Mouse (Mus musculus) monocyte, adult 2 months (primary cell): ENCODE measurements at regions not wholly inside any gene's neighbourhood (a gene's known extent, or its start where the extent isn't known, plus 50 kb on each side); places are given as distances from the start of the nearest gene placed in this dataset.

ENCODE experiments used
- DNase-seq, 2 experiments: peaks; one replicate each; pipeline ENCODE4 v3.0.0; 2022; ENCODE audit warnings: low spot score in 2 of 2, low read depth in 1 of 2

DNA sequence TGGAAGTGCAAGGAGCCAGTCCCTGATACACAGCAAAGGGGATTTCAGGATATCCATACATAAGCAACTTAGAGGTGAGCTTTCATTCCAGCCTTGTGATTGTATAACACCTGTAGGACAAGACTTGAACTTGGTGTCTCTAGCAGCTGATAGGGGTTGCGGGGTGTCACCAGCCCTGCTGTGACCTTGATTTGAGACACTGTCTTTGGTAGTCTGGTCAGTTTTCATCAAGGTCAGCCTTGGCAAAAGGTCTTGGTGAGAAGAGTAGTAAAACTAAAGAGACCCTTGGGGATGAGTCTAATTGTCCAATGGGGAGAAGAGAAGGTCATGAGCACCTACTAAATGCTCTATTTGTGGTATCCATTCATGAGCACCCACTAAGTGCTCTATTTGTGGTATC, 172.0 kb upstream of the Ubash3b start:
- DNase-seq: no peak

DNA sequence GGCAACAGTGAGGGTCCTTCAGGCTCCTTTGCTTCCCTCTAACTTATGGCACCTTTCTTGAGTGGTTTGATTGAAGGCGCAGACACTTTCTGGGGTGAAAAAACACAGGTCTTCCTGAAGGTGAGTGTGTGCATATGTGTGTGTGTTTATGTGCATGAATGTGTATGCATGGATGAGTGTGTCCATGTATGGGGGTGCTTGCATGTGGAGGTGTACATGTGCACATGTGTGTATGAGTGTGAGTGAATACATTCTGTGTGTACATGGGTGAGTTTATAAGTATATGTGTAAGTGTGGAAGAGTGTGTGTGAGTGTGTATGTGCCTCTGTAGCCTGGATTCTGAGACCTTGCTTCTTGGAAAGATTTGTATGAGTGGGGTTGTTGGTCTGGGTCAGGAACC, 167.5 kb upstream of the Ubash3b start:
- DNase-seq: no peak

DNA sequence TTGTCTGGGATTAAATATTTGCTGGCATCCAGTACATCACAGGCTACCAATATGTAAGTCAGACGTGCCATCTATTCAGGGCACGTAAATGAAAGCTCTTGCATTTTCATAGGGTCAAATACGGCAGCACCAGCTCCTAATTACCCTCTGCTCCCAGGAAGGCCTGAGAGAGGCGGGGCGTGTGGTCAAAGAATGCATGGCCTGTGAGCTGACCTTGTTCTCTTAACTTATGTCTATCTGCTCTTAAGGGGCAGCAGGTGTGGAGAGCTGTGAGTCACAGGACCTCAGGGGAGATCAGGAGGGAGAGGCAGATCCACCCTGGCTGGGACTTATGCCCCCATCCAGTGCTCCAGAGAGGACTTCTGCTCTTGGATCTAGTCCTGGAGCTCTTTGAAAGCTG, 167.0 kb upstream of the Ubash3b start:
- no peak for DNase-seq

DNA sequence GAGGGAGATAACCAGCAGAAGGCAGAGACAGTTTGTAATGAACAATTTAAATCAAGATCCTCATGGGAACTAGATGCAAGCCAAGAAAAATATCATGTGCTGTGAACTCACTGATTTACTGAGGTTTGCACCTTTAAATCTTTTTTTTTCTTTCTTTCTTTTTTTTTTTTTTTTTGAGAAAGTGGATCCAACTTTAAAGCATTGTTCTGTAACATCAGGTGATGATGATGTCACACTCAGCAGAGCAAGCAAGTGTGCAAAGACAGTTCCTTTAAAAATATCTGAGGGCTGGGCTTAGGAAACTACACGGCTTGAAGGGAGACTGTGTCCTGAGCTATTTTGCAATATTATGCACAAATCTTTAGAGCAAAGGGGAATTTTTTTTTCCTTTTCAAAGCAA, 166.6 kb upstream of the Ubash3b start:
- no peak for DNase-seq

DNA sequence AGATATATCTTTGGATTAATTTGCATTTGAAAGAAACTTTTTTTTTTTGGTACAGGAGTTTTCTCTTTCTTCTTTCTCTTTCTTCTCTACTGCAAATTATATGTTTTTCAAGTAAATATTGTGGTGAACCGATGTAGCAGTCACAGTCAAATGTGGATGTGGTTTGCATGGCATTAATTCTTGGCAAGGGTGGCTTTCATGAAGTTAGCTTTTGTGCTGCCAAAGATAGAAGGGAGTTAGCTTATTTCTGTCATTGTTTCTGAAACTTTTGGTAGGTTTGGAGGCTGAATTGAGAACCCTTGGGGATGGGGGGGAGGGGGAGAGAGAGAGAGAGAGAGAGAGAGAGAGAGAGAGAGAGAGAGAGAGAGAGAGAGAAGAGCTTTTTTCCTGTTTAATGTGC, 166.1 kb upstream of the Ubash3b start:
- DNase-seq: no peak

DNA sequence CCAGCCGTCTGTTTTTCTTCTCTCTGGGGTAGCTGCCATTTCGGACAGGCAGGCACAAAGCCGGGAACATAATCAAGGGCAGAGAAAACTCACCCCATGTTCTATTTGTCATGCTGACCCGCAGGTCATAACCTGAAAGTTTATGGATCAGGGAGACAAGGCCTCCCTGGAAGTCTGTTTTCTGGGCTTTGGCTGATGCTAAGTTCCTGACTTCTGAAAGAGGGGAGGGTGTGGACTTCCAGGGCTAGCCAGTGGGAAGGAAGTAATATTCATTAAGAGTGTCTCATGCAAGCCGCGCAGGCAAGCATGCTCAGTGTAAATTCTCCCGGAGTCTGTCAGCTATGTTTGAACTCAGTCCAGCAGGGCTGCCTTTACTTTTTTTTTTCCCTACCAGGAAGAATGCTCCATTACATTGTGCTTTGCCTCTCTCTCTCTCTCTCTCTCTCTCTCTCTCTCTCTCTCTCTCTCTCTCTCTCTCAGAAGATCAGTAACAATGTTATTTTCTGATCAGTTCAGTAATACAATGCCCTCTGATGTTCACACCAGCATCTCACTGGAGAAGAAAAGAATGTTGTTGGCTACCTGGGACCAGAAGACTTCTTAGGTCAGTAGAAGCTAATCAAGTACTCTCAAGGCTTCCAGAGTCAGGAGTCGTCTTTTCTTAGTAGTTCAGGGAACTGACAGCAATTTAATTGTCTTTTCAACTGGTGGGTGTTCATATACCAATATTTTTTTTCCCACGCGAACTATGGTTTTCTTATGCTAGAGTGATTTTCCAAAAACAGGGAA, 165.5 kb upstream of the Ubash3b start:
- no peak for DNase-seq

DNA sequence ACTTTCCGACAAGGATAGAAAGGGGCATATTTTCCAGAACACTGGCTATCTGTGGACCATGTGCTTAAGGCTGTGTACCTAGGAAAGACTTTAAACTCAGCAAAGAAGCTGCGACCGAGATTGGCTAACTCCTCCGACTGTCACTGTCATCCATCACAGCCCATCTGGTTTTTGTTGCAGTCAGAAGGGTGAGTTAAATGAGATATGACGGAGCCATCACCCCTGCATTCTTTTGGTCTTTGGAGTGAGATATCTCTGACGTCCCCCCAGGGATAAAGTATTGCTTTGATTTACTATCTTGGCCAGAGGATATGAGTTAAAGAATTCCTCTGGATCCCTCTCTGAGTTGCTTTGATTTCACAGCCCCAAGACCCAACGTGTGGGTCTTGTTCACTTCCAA, 160.0 kb upstream of the Ubash3b start:
- no peak for DNase-seq

DNA sequence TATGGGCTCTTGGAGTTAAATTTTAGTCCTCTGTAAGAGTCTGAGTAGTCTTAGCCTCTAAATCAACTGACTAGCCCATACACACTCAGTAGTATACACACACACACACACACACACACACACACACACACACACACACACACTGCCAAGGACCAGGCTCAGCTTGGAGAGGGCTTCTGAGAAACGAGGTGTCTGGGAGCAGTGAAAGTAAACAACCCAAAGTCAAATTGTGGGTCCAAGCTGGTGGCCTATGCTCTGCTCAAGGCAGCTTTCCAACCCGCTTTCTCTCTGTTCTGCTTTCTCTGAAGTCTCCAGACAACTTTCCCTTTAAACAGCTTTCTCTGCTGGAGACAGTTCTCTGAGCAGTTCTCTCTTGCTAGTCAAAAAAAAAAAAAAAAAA, 157.6 kb upstream of the Ubash3b start:
- DNase-seq: no peak

DNA sequence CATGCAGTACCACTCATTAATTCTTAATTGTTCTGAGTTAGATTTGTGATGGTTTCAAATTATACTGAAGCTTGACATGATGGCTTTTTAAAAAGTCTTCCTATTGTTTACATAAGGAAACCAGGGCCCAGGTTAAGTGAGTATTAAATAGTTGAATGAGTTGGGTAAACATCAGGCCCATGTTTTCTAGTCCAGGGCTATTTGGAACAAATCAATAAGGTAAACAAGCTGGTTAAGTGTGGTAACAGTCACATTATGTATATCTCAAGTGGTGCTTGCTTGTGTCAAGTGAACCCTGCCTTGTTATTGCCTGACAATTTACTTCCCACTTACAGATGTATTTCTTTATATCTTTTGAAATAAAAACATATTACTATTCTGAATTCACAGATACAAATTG, 144.7 kb upstream of the Ubash3b start:
- no peak for DNase-seq

DNA sequence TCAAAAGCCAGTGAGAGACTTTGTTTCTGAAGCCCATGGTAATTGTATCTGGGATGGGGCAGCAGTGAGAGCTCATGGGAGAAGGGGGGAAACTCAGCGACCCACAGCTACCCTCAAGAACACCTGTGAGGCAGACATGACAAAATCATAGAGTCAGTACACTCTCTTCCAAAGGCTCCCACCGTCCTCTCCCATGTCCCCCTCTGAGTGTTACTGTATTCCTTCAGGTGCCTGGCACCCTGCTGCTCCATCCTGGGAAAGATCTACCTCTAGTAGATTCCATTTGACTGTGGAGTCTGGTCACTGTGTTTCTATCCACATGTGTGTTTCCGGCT, 142.0 kb upstream of the Ubash3b start:
- no peak for DNase-seq

DNA sequence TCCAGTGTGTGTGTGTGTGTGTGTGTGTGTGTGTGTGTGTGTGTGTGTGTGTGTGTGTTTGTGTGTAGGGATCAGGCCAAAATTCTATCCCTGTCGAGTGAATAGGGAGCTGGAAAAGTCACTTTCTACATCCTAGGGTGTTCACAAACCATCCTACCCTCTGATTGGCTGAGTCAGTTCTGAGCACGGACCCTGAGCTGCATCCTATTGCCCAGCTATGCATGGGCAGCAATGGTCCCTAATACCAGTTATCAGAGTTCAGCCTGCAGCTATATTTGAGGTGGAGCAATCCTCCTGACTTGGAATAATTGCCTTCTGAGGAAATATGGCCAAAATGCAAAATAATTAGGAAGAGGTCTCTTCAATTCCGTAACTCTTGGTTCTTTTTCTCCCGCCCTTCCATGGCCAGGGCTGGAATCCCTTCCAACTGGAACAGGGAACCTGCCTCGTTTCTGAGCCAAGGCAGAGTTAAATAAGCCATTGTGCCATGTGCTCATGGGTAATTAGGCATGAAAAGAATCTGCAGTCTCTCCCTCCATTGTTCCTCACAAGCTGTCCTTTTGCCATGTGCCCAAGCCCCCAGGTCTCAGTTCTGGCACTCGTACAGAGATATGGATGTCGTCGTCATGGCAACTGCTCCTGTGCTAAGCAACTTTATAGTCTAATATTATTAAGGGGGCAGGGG, 141.5 kb upstream of the Ubash3b start:
- DNase-seq: no peak

DNA sequence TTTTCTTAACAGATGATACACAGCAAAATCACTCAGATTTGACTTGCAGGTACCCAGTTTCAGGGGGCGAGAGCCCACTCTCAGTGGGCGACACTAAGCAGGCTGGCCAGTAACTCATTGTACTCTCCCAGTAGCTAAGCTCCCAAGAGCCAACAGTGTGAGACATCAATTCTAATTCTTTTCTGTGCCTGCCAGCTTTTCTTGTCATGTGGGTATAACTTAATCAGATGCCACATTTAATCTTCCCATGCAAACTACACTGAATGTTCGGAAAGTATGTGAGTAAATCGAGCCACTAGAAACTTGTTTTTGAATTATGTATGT, 124.6 kb upstream of the Ubash3b start:
- no peak for DNase-seq

DNA sequence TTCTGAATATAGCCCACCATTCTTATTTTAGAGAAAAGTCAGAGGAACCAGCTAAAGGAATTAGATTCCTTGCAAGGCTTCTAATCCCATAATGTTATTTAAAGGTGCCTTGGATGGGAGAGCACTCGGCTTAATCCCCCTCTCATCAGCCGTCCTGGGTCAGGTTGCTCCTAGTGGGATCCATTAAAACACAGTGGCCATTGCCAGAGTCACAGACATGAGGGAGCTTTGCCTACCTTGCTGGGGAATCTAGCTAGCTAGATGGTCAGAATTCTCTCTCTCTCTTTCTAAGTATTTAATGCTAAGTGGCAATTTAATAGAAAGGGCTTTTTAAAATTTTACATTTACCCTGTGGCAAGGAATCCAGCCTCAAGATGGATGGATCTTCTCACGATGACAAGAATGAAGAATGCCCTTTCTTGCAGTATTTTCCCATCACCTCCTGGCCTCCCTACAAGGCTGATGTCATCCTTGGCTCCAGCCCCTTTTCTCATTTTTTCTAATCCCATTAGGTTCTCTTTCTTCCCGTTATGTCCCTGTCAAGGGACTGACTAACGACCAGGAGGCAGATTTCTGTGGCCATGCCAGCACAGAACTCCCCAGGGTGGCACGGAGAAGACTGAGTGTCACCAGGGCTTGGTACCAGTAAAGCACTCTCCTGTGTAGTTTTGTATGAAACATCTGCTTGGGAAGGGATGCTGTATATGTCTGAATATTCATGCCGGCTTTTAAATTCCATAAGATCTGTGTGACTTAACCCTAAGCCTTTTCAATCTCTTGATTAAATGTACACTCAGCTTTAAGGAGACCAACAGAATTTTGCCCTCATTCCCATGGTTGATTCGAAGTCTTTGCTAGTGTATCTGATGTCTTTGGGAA, 124.0 kb upstream of the Ubash3b start:
- no peak for DNase-seq

DNA sequence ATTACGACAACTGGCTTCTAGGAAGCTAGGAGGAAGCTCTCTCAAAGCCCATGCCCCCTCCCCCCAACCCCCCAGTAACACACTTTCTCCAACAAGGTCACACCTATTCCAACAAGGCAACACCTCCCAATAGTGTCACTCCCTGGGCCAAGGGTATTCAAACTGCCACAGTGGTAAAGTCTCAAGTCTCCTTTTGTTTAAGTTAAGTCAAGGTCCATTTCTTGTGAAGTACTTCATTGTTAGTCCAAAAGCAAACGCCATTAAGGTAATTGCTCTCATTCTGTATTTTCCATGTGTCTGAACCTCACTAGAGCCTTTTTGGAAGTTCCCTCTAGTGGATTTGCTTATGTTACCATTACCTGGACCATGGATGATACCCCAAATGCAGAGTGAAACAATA, 116.2 kb upstream of the Ubash3b start:
- DNase-seq: no peak

DNA sequence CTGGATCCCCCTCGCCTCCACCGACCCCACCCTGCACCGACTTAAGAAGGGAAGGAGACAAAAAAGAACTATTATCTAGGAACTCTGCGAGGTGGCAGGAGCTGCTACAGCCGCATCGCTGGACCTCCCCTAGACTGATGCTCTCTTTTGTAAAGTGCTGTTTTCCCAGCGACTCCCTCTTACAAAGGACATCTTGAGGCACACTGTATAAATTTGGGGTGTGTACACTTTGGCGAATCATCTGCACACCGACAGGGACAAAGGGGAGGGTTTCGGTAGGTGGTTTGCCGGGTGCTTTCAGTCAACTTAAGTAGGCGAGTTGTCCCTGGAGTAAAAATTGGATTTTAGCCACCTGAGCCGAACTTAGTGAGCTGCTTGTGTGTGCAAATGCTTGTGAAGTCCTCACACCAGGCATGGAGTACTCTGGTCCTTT, 112.4 kb upstream of the Ubash3b start:
- DNase-seq: no peak

DNA sequence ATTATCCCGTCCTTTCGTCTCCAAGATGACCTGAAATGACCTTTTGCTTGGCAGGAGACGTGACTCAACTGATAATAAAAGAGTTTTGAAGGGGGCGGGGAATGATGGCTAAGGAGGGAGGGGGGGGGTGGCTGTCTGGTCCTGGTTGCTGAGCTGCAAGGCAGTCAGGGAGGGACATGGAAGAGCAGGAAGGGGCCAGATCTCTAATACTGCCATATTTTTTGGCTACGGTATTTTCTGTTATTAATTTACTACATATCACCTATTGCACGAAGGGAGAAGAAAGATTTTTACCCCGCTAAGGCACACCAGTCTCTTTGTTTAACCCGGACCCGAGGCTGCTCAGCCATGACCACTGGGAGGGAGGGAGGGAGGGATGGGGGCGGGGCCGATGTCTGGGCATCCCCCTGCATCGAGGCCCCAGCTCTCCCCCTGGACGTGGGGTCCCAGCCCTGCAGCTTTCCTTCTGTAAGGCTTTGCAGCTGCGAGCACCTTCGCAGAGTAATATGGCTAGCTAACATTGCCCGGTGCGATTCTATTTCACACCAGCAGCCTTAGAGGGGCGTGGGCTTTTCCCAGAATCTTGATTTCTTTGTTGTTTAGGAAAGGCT, 111.8 kb upstream of the Ubash3b start:
- DNase-seq: no peak

DNA sequence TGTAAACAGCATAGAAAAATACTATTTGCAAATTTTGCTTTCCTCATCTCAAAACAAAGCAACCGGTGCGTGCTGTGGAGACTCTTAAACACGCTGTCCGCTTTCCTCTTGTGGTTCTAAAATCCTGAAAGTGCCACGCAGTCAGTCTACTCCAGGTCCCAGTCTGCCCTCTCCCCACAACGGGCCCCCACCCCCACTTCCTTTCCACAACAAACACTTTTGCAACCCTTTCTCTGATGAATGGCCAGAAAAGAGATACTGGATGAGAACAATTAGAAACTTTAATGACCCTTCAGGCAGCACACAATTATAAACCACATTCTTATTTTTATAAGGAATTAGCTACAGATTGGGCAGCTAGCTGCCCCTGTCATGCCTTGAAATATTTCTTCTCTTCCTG, 111.1 kb upstream of the Ubash3b start:
- no peak for DNase-seq

DNA sequence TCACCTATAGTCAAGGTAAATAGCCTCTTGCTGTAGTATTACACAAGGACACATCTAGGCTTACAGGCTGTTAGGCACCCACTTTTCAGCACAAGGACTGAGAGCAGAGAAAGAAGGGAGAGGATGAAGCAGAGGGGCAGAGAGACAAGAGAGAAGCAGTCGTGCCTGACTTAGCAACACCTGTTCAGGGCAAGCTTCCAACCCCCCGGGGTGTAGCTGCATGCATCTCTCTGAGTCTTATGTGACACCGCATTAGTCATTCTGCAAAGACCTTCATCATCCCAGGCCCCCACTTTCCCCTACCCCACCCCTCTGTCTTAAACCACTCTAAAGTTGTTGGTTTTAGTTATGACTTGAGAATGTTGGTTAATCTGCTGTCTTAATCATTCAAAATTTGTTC, 106.6 kb upstream of the Ubash3b start:
- DNase-seq: no peak

DNA sequence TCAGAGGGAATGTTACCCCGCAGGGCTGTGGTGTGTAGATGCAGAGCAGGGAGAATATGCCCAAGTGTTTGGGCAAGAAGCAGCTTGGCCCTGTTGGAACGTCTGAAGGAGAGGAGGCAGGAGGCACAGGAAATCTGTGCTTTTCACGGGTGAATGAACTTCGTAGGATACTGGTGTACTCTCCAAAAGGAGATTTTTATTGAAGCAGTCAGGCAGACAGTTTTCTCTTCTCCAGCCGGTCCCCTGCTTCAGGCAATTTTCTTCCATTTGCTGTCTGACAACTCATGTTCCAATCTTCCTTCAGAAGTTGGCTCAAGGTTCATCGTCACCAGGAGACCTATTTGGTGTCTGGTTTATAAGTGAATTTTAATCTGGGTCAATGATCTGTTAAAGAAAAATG, 103.0 kb upstream of the Ubash3b start:
- DNase-seq: no peak

DNA sequence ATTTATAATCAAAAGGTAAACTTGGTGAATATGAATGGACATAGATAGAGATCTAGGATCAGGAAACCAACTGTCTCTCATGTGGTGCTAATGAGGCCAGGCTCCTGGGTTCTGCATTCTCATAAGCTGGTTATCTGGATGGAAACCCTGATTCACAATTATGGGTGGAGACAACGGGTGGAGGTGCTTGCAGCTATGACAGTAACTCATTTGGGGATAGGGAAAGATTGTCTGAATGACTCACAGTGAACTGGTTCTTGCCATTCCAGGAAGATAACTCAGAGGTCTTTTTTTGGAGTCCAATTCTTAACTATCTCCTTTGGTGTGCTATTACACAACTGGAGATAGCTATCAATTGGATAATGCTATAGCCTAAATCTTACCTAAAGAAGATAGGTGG, 95.7 kb upstream of the Ubash3b start:
- no peak for DNase-seq

DNA sequence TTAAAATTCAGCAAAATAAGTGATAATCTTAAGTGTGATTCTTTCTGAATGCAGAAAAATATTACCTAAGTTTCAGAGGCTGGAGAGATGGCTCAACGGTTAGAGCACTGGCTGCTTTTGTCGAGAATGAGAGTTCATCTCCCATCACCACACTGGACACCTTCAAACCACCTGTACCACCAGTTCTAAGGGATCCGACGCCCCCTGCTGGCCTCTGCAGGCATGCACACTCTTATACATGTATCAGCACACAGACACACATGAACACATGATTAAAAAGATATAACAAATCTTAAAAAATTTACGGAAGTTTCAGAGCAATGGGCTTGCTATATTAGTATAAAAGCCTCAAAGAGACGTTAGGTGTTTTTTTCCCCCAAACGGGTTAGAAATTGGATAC, 80.9 kb upstream of the Ubash3b start:
- no peak for DNase-seq

DNA sequence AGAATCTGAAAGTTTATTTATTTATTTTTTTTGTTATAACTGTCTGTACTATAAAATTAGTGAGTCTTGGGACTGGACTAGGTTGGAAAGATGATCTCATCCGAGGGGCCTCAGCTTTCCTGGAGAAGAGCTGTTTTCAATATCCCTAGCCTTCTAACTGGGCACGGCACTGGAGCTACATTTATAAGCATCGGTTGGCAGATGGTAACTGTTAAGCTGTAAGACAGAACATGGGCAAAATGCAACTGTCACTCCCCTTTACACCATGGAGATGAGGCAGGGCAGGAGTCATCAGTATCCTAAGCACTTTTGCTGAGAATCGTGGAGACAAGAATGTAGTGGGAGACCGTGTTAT, 77.6 kb upstream of the Ubash3b start:
- DNase-seq: no peak
